Mouse (Mus musculus): ENCODE measurements around the gene Bmp7. TPM values are rescaled to one million over a fixed set of nuclear protein-coding genes. Genes with fewer than 3 reads are reported as not detected.
A peak's percentile ranks its signal among the peaks of the same experiment; 100 is the strongest.

The Bmp7 gene
- polyA plus RNA-seq, 1 experiment from 2014 or later, result 12.3 TPM

- DNase-seq (ENCODE audit: low read depth, low spot score) (no peak), ATAC-seq (no peak)
- no peaks in the 10 kb centered on the region for H3K27me3 ChIP-seq
- ChIA-PET CTCF (interaction anchor here (1.6 kb wide), 1 partner anchor 12 kb away, joined by 4 read pairs; no protein-coding TSS in a partner anchor), POLR2A (no interaction called here)
- in situ Hi-C loops (cut with MboI; ENCODE audit: low pct_unique_long_range_greater_than_20kb), result no loop called here
- no peak for TF ChIP-seq CTCF (IDR thresholded peaks at IDR 0.05)
These were observed 31.7 kb upstream of the Bmp7 start for GRCm38 (mm10) chr2:172971865-172972264.

DNA sequence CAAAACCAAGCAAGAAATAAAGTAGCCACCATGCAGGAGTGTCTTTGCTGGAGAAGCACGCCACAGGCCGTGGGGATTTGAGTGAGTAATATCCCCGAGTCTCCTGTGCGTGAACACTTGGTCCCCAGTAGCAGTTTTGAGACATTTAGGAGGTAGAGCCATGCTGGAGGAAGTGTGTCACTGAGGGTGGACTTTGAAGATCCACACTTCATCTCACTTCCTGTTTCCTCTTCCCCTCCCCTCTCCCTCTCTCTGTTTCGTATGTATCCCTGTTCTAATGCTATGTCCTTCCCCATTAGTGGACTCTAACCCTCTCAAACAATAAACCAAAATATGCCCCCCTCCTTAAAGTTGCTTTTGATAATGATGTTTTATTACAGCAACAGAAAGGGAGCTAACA, 26.4 kb upstream of the Bmp7 start:
- ATAC-seq, result no peak

GRCm38 (mm10) chr2:172965249-172965648, 25.1 kb upstream of the Bmp7 start:
- no peaks in the 10 kb centered on the region for H3K27me3 ChIP-seq
- no peak for TF ChIP-seq CTCF (IDR thresholded peaks at IDR 0.05)
- in situ Hi-C loops (cut with MboI; ENCODE audit: low pct_unique_long_range_greater_than_20kb), result no loop called here
- ChIA-PET CTCF (no interaction called here), POLR2A (no interaction called here)
- ATAC-seq (peak; percentile 76), DNase-seq (ENCODE audit: low read depth, low spot score) (no peak)

More for the DNA sequence above, 26.4 kb upstream of the Bmp7 start:
- POLR2A ChIA-PET, result no interaction called here
- no peak for TF ChIP-seq CTCF (IDR thresholded peaks at IDR 0.05)
- H3K27me3 ChIP-seq, result no peaks in the 10 kb centered on the region
- in situ Hi-C loops (cut with MboI; ENCODE audit: low pct_unique_long_range_greater_than_20kb), result no loop called here
- no peak for DNase-seq (ENCODE audit: low read depth, low spot score)
- CTCF ChIA-PET, result no interaction called here

DNA sequence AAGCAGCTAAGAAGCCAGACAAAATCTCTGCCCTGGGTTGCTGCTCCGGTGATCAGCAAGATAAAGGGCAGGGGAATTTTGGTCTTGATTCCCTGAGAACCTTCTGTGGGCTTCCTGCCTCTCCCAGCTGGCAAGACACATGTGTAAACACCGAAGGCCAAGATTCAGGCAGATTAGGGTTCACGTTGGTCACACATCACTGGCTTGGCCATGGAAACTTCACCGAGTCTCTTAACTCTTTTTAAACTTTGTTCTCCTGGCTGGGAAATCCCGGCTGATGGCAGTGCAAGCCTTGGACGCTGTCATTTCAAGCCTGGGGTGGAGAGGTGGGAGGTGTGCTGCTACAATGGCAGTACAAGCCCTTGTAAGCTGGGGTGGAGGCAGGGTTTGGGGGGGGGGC, 21.1 kb upstream of the Bmp7 start:
- ChIA-PET POLR2A (no interaction called here), CTCF (no interaction called here)
- TF ChIP-seq CTCF (IDR thresholded peaks at IDR 0.05), result no peak
- no peak for ATAC-seq
- no peaks in the 10 kb centered on the region for H3K27me3 ChIP-seq
- no peak for DNase-seq (ENCODE audit: low read depth, low spot score)
- in situ Hi-C loops (cut with MboI; ENCODE audit: low pct_unique_long_range_greater_than_20kb), result no loop called here

- DNase-seq (ENCODE audit: low read depth, low spot score), result no peak
- H3K27me3 ChIP-seq, result no peaks in the 10 kb centered on the region
- CTCF ChIA-PET, result interaction anchor here (1.4 kb wide), 1 partner anchor 11 kb away, joined by 4 read pairs; no protein-coding TSS in a partner anchor
- in situ Hi-C loops (cut with MboI; ENCODE audit: low pct_unique_long_range_greater_than_20kb), result no loop called here
- POLR2A ChIA-PET, result no interaction called here
- ATAC-seq, result no peak
- no peak for TF ChIP-seq CTCF (IDR thresholded peaks at IDR 0.05)
These were observed 20.2 kb upstream of the Bmp7 start for GRCm38 (mm10) chr2:172960350-172960749.

GRCm38 (mm10) chr2:172959006-172959768, 19.1 kb upstream of the Bmp7 start:
- H3K27me3 ChIP-seq, result no peaks in the 10 kb centered on the region
- TF ChIP-seq CTCF (IDR thresholded peaks at IDR 0.05), result no peak
- ATAC-seq, result peak; percentile 13
- DNase-seq (ENCODE audit: low read depth, low spot score), result no peak
- POLR2A ChIA-PET, result no interaction called here
- CTCF ChIA-PET, result interaction anchor here (1.0 to 1.4 kb wide), 2 partner anchors 12 to 98 kb away, joined by 3 to 4 read pairs; no protein-coding TSS in a partner anchor
- in situ Hi-C loops (cut with MboI; ENCODE audit: low pct_unique_long_range_greater_than_20kb), result no loop called here

- ChIA-PET POLR2A (no interaction called here), CTCF (no interaction called here)
- no peaks in the 10 kb centered on the region for H3K27me3 ChIP-seq
- ATAC-seq, result no peak
- in situ Hi-C loops (cut with MboI; ENCODE audit: low pct_unique_long_range_greater_than_20kb), result no loop called here
- no peak for DNase-seq (ENCODE audit: low read depth, low spot score)
- no peak for TF ChIP-seq CTCF (IDR thresholded peaks at IDR 0.05)
These were observed 18.5 kb upstream of the Bmp7 start for GRCm38 (mm10) chr2:172958579-172958978.

DNA sequence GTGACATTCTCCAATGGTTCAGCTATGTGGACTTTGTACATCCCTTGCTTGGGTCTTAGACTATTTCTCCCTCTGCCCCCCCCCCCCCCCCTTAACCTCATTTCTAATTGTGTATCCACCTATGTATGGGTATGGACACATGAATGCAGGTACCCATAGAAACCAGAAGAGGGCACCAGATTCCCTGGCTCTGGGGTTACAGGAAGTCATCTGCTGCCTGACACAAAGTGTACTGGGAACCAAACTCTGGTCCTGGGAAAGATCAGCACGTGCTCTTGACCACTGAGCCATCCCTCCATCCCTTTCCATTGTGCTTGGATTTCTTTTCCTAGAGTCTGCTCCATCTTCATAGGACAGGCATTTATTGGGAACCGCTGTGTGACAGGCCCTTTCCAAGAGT, 11.9 kb upstream of the Bmp7 start:
- H3K27me3 ChIP-seq, result no peaks in the 10 kb centered on the region
- ChIA-PET POLR2A (no interaction called here), CTCF (no interaction called here)
- ATAC-seq (no peak), DNase-seq (ENCODE audit: low read depth, low spot score) (no peak)
- in situ Hi-C loops (cut with MboI; ENCODE audit: low pct_unique_long_range_greater_than_20kb), result no loop called here
- no peak for TF ChIP-seq CTCF (IDR thresholded peaks at IDR 0.05)

DNA sequence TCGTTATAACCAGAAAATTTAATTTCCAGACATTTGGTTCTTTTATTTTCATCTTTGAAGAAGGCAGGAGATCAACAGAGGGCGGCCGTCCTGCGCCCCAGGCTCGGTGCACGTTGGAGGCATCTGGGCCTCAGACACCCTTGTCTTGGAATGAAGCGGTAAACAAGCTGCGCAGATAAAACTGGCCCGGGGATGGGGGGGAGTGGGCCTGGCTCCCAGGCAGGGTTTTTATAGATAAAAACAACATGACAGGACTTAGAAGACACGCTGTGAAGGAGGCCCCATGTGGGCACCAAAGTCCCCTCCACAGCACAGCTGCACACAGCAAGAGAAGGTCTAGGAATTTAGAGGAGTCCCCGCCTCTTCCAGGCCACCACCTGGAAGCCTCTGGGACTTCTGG, 10.6 kb upstream of the Bmp7 start:
- in situ Hi-C loops (cut with MboI; ENCODE audit: low pct_unique_long_range_greater_than_20kb), result no loop called here
- no peak for TF ChIP-seq CTCF (IDR thresholded peaks at IDR 0.05)
- ATAC-seq (no peak), DNase-seq (ENCODE audit: low read depth, low spot score) (no peak)
- ChIA-PET CTCF (no interaction called here), POLR2A (no interaction called here)
- H3K27me3 ChIP-seq, result no peaks in the 10 kb centered on the region

DNA sequence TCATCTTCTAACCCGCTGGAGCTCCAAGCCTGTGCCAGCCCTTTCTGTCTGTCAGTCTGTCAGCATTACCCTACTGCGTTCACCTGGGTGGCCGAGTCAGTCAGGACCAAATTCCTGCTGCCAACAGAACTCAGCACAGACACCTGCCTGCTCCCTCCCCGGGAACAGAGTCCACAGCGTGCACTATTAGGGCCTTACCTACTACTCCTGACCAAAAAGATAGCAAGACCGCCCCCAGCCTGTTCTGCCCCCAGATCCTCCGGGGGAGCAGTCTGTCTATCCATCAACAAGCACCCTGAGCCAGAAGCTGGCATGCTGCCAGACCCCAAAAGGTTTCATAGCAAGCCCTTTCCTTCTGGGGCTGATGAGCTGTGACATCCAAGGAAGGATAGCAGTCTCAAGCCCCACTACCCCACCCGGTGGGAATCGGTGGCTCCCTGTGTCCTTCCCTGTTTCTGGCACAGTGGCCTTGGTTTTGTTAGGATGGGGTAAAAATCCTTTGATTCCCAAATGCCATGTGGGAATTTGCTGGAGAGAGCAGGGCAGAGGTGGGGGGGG, 10.1 kb upstream of the Bmp7 start:
- in situ Hi-C loops (cut with MboI; ENCODE audit: low pct_unique_long_range_greater_than_20kb), result no loop called here
- POLR2A ChIA-PET, result no interaction called here
- no peaks in the 10 kb centered on the region for H3K27me3 ChIP-seq
- no peak for TF ChIP-seq CTCF (IDR thresholded peaks at IDR 0.05)
- CTCF ChIA-PET, result no interaction called here
- ATAC-seq (no peak), DNase-seq (ENCODE audit: low read depth, low spot score) (no peak)

GRCm38 (mm10) chr2:172949051-172949450, 8.9 kb upstream of the Bmp7 start:
- H3K27me3 ChIP-seq, result no peaks in the 10 kb centered on the region
- no peak for TF ChIP-seq CTCF (IDR thresholded peaks at IDR 0.05)
- in situ Hi-C loops (cut with MboI; ENCODE audit: low pct_unique_long_range_greater_than_20kb), result no loop called here
- ChIA-PET POLR2A (interaction anchor here (0.6 kb wide), 1 partner anchor 252 kb away, joined by 3 read pairs; no protein-coding TSS in a partner anchor), CTCF (no interaction called here)
- ATAC-seq (no peak), DNase-seq (ENCODE audit: low read depth, low spot score) (no peak)

Measured in Patski (cell line).